Mouse (Mus musculus) large intestine, adult 2 months (tissue): ENCODE results near the gene Stk11. TPM values are rescaled to one million over a fixed set of nuclear protein-coding genes. Genes with fewer than 3 reads are reported as not detected.
A peak's percentile ranks its signal among the peaks of the same experiment; 100 is the strongest.

Experiments used
- DNase-seq: peaks from one replicate; pipeline ENCODE4 v3.0.0-alpha.2; 2012; ENCODE audit warnings: low read depth, low spot score
- WGBS: fragments of 180-500 bp; shearing (Covaris S2); methylation state at CpG from one replicate; pipeline ENCODE4 v1.1.7; 2018; 5-methylcytosine and 5-hydroxymethylcytosine counted together
- polyA plus RNA-seq: library from polyadenylated mRNA; depleted of rRNA; stranded (reverse); fragments of >200 nt; gene quantifications from 2 replicates; pipeline ENCODE4 v1.2.3, GENCODE M21; 2012; rRNA removed

The Stk11 gene
- 112 and 115 TPM in 2 replicates for polyA plus RNA-seq

- whole genome bisulfite sequencing = under 1% methylated on average over 70 of the region's 70 CpGs
- peak; percentile 100 for DNase-seq
These were observed at the start of gene Stk11 for GRCm38 (mm10) chr10:80115290-80115943. TSS of gene Stk11 (plus strand) at chr10:80115803.

GRCm38 (mm10) chr10:80069251-80069650 is 46.4 kb upstream of the Stk11 start:
- WGBS = 87% methylated on average over 7 of the region's 7 CpGs
- DNase-seq = no peak

GRCm38 (mm10) chr10:80069948-80070450 is 45.6 kb upstream of the Stk11 start:
- WGBS = 84% methylated on average over 4 of the region's 4 CpGs
- no peak for DNase-seq

GRCm38 (mm10) chr10:80070837-80071515 is 44.6 kb upstream of the Stk11 start:
- 34% methylated on average over 9 of the region's 9 CpGs for WGBS
- DNase-seq = no peak

GRCm38 (mm10) chr10:80071516-80071900 is 44.1 kb upstream of the Stk11 start:
- WGBS = 31% methylated on average over 3 of the region's 3 CpGs
- DNase-seq = no peak

GRCm38 (mm10) chr10:80072623-80073489 is 42.7 kb upstream of the Stk11 start:
- no peak for DNase-seq
- 88% methylated on average over 20 of the region's 20 CpGs for WGBS

GRCm38 (mm10) chr10:80074813-80075601 is 40.6 kb upstream of the Stk11 start:
- peak; percentile 72 for DNase-seq
- 5% methylated on average over 28 of the region's 28 CpGs for WGBS

- 83% methylated on average over 1 of the region's 1 CpGs for WGBS
These were observed 39.7 kb upstream of the Stk11 start for GRCm38 (mm10) chr10:80075924-80076323.

GRCm38 (mm10) chr10:80076386-80076785 is 39.2 kb upstream of the Stk11 start:
- WGBS = 90% methylated on average over 4 of the region's 4 CpGs
- no peak for DNase-seq

More at GRCm38 (mm10) chr10:80075924-80076323, 39.7 kb upstream of the Stk11 start:
- no peak for DNase-seq

- 85% methylated on average over 5 of the region's 5 CpGs for WGBS
- DNase-seq = no peak
These were observed 38.3 kb upstream of the Stk11 start for GRCm38 (mm10) chr10:80077312-80077711.

- DNase-seq = no peak
- 97% methylated on average over 1 of the region's 1 CpGs for WGBS
These were observed 37.2 kb upstream of the Stk11 start for GRCm38 (mm10) chr10:80078366-80078765.

GRCm38 (mm10) chr10:80080396-80081070 is 35.1 kb upstream of the Stk11 start:
- DNase-seq = no peak
- 55% methylated on average over 16 of the region's 16 CpGs for whole genome bisulfite sequencing

- WGBS = 78% methylated on average over 3 of the region's 3 CpGs
- no peak for DNase-seq
These were observed 34.5 kb upstream of the Stk11 start for GRCm38 (mm10) chr10:80081075-80081474.

- WGBS = 50% methylated on average over 9 of the region's 9 CpGs
These were observed 30.7 kb upstream of the Stk11 start for GRCm38 (mm10) chr10:80084817-80085487.

GRCm38 (mm10) chr10:80086847-80087246 is 28.8 kb upstream of the Stk11 start:
- DNase-seq = no peak
- 81% methylated on average over 3 of the region's 3 CpGs for WGBS

More at GRCm38 (mm10) chr10:80084817-80085487, 30.7 kb upstream of the Stk11 start:
- no peak for DNase-seq

GRCm38 (mm10) chr10:80087483-80087882 is 28.1 kb upstream of the Stk11 start:
- DNase-seq = no peak
- 85% methylated on average over 8 of the region's 8 CpGs for WGBS

- WGBS = 77% methylated on average over 4 of the region's 4 CpGs
- no peak for DNase-seq
These were observed 26.5 kb upstream of the Stk11 start for GRCm38 (mm10) chr10:80089146-80089545.

GRCm38 (mm10) chr10:80091527-80091926 is 24.1 kb upstream of the Stk11 start:
- DNase-seq = no peak
- 75% methylated on average over 6 of the region's 6 CpGs for WGBS
